In genomic region chr4:154105381-154106001, GRCm38 (mm10) we compare ENCODE assay signal across 8 mouse cellular contexts. TPM values are rescaled to one million over a fixed set of nuclear protein-coding genes. Genes with fewer than 3 reads are reported as not detected.
A peak's percentile ranks its signal among the peaks of the same experiment; 100 is the strongest.
DNase-seq lines count a peak whose midpoint lies in the region; ATAC-seq lines count a peak whose summit lies in the region.

No protein-coding gene starts in this region.

- no peaks in the 10 kb centered on the region for H3K9me3 ChIP-seq in stomach, embryonic 14.5 days (ENCODE audit: control insufficient read depth, low read depth, low read length)

- no peaks in the 10 kb centered on the region for H3K4me1 ChIP-seq in stomach, embryonic 14.5 days (ENCODE audit: control insufficient read depth, insufficient read depth, low read length)

- H3K4me3 ChIP-seq in stomach, embryonic 14.5 days (ENCODE audit: low read depth, low read length), result no peak overlapping the region

- no peaks in the 10 kb centered on the region for H3K27me3 ChIP-seq in stomach, embryonic 14.5 days (ENCODE audit: control insufficient read depth, insufficient read depth, low read length)

- WGBS in stomach, embryonic 14.5 days, result 26% methylated on average over 20 of the region's 20 CpGs

- H3K36me3 ChIP-seq in stomach, embryonic 14.5 days (ENCODE audit: control insufficient read depth, insufficient read depth, low read length), result no peaks in the 10 kb centered on the region

- H3K27ac ChIP-seq in stomach, embryonic 14.5 days (ENCODE audit: low read length), result no peak overlapping the region

- peak; percentile 38 for ATAC-seq in stomach, embryonic 14.5 days (ENCODE audit: insufficient number of reproducible peaks, insufficient read depth, low FRiP score, low read depth)

- DNase-seq in urinary bladder, adult 18-20 months (ENCODE audit: low spot score in 2 of 2), result peak; percentile 27 to 44
- DNase-seq in urinary bladder, postnatal 10 days (ENCODE audit: low spot score), result no peak
- DNase-seq in embryo, embryonic 10.5 days (ENCODE audit: low spot score), result peak; percentile 84
- DNase-seq in heart, adult 8-10 months (ENCODE audit: low spot score), result peak; percentile 7
- peak; percentile 52 for DNase-seq in kidney, adult 9 months
- peak; percentile 82 for DNase-seq in liver
- DNase-seq in naive thymus-derived CD4-positive, alpha-beta T cell, adult 2 months (ENCODE audit: low read depth), result peak; percentile 70

- H3K9ac ChIP-seq in stomach, embryonic 14.5 days (replicated peaks; ENCODE audit: low read depth, low read length), result no peak overlapping the region

- H3K4me2 ChIP-seq in stomach, embryonic 14.5 days (replicated peaks; ENCODE audit: low read depth, low read length), result 0 out of 2 replicates have a peak overlapping the region, but pooled peaks have one; percentile 14

RNA-seq across cellular contexts. Expression of gene Trp73, which starts 34.5 kb away (rescaled TPM):
- not detected for total RNA-seq in heart, adult 8-10 months (2022)
- 0.32 and 0.42 TPM in 2 replicates for polyA plus RNA-seq in stomach, embryonic 14.5 days (2014; fragmentation: Nextera tagmentation; extraction: Ambion mirVana)

RNA-seq across cellular contexts. Expression of gene Wrap73, which starts 36.7 kb away (rescaled TPM):
- total RNA-seq in heart, adult 8-10 months (2022), result 10 to 100 TPM; 11.9 to 14.6 (median 12.7) TPM
- 39.6 and 41.4 TPM in 2 replicates for polyA plus RNA-seq in stomach, embryonic 14.5 days (2014; fragmentation: Nextera tagmentation; extraction: Ambion mirVana)

RNA-seq across cellular contexts. Expression of gene Tprgl, which starts 55.0 kb away (rescaled TPM):
- total RNA-seq in heart, adult 8-10 months (2022), result 100 to 1,000 TPM; 125 to 142 (median 127) TPM
- 126 and 135 TPM in 2 replicates for polyA plus RNA-seq in stomach, embryonic 14.5 days (2014; fragmentation: Nextera tagmentation; extraction: Ambion mirVana)
